Mouse (Mus musculus): ENCODE data around the gene Sipa1l1. TPM values are rescaled to one million over a fixed set of nuclear protein-coding genes. Genes with fewer than 3 reads are reported as not detected.

Gene Sipa1l1
- total and polyA plus RNA-seq, 3 experiments, result 13.6 to 36.7 (median 23.6) TPM

GRCm38 (mm10) chr12:82486829-82487560 is 317.9 kb downstream of the Sipa1l1 start:
- no peak overlapping the region for H3K9ac ChIP-seq (ENCODE audit: insufficient read depth, low read depth)
- H3K4me2 ChIP-seq (ENCODE audit: insufficient read depth, low read depth, poor library complexity, severe bottlenecking), result no peak overlapping the region
- no peaks in the 10 kb centered on the region for H3K36me3 ChIP-seq (replicated peaks in 1 of 2; ENCODE audit: control insufficient read depth in 1 of 2, insufficient read depth in 1 of 2, low read length in 1 of 2)
- in situ Hi-C loops (cut with MboI; ENCODE audit: low pct_ligation_motif_present, low pct_unique_long_range_greater_than_20kb, low sequenced_read_pairs), result no loop called here
- peaks cover 3 to 13% of the 10 kb centered on the region in 2 experiments; a peak in 2 of 4 replicates for H3K4me1 ChIP-seq (ENCODE audit: control insufficient read depth in 1 of 2, insufficient read depth in 2 of 2)
- H3K27me3 ChIP-seq (replicated peaks), result no peaks in the 10 kb centered on the region
- no peaks in the 10 kb centered on the region for H3K79me2 ChIP-seq (replicated peaks; ENCODE audit: control insufficient read depth, extremely low read depth, insufficient read depth, poor library complexity, severe bottlenecking)
- TF ChIP-seq TCF12 (IDR thresholded peaks at IDR 0.05; ENCODE audit: low read depth, low read length) (no peak), GABPA (IDR thresholded peaks at IDR 0.05; ENCODE audit: insufficient replicate concordance, low read depth, low read length) (no peak), RAD21 (IDR thresholded peaks at IDR 0.05; ENCODE audit: low read depth, low read length) (no peak), ELF1 (IDR thresholded peaks at IDR 0.05; ENCODE audit: low read depth, low read length) (no peak), TBP (conservative IDR thresholded peaks at IDR 0.05; ENCODE audit: low read depth, low read length) (no peak), USF2 (conservative IDR thresholded peaks at IDR 0.05; ENCODE audit: low read depth, low read length) (no peak), NELFE (IDR thresholded peaks at IDR 0.05; ENCODE audit: low read depth, low read length) (no peak), MYC (IDR thresholded peaks at IDR 0.05; ENCODE audit: low read depth, low read length) (no peak), MXI1 (IDR thresholded peaks at IDR 0.05; ENCODE audit: low read depth, low read length) (no peak), POLR2A (IDR thresholded peaks at IDR 0.05; ENCODE audit: low read depth, low read length) (no peak), HCFC1 (IDR thresholded peaks at IDR 0.05; ENCODE audit: low read depth, low read length) (no peak), ZNF384 (IDR thresholded peaks at IDR 0.05; ENCODE audit: low read depth, low read length) (no peak), NRF1 (IDR thresholded peaks at IDR 0.05; ENCODE audit: low read depth, low read length) (no peak), ZMIZ1 (IDR thresholded peaks at IDR 0.05; ENCODE audit: low read depth, low read length) (no peak), MAX (IDR thresholded peaks at IDR 0.05; ENCODE audit: low read length) (no peak), MAFK (IDR thresholded peaks at IDR 0.05; ENCODE audit: insufficient replicate concordance, low read length) (no peak), EP300 (IDR thresholded peaks at IDR 0.05; ENCODE audit: low read length) (no peak), CHD1 (IDR thresholded peaks at IDR 0.05; ENCODE audit: low read depth, low read length) (no peak), PAX5 (IDR thresholded peaks at IDR 0.05; ENCODE audit: low read length) (no peak), USF1 (IDR thresholded peaks at IDR 0.05; ENCODE audit: low read depth, low read length) (no peak)
- no peak overlapping the region for H3K4me3 ChIP-seq (replicated peaks in 1 of 3; ENCODE audit: low read depth in 2 of 3, low read length in 2 of 3, poor library complexity in 1 of 3)
- no peak overlapping the region for H3K27ac ChIP-seq (ENCODE audit: insufficient read depth, low read depth)
- dilution Hi-C loops (cut with MboI; ENCODE audit: extremely low pct_ligation_motif_present, extremely low pct_unique_long_range_greater_than_20kb, low sequenced_read_pairs), result no loop called here
- H3K9me3 ChIP-seq (replicated peaks; ENCODE audit: low read length), result peaks cover 5% of the 10 kb centered on the region
- DNase-seq (ENCODE audit: extremely low read depth), result no peak

- dilution Hi-C loops (cut with MboI; ENCODE audit: extremely low pct_ligation_motif_present, extremely low pct_unique_long_range_greater_than_20kb, low sequenced_read_pairs), result no loop called here
- Histone ChIP-seq H3K4me1 (ENCODE audit: control insufficient read depth in 1 of 2, insufficient read depth in 2 of 2) (peaks cover 3 to 13% of the 10 kb centered on the region in 2 experiments; a peak in 2 of 4 replicates), H3K36me3 (replicated peaks in 1 of 2; ENCODE audit: control insufficient read depth in 1 of 2, insufficient read depth in 1 of 2, low read length in 1 of 2) (no peaks in the 10 kb centered on the region), H3K9me3 (replicated peaks; ENCODE audit: low read length) (peaks cover 5% of the 10 kb centered on the region), H3K4me2 (ENCODE audit: insufficient read depth, low read depth, poor library complexity, severe bottlenecking) (no peak overlapping the region), H3K79me2 (replicated peaks; ENCODE audit: control insufficient read depth, extremely low read depth, insufficient read depth, poor library complexity, severe bottlenecking) (no peaks in the 10 kb centered on the region), H3K4me3 (replicated peaks in 1 of 3; ENCODE audit: low read depth in 2 of 3, low read length in 2 of 3, poor library complexity in 1 of 3) (no peak overlapping the region), H3K27me3 (replicated peaks) (no peaks in the 10 kb centered on the region), H3K9ac (ENCODE audit: insufficient read depth, low read depth) (no peak overlapping the region), H3K27ac (ENCODE audit: insufficient read depth, low read depth) (no peak overlapping the region)
- TF ChIP-seq ETS1 (conservative IDR thresholded peaks at IDR 0.05; ENCODE audit: low read depth, low read length) (no peak), CTCF (conservative IDR thresholded peaks at IDR 0.05 in 1 of 2, IDR thresholded peaks at IDR 0.05 in 1 of 2; ENCODE audit: low read depth in 2 of 2, low read length in 2 of 2) (peak; percentile 45 to 63; a peak in 2 of 4 replicates), SMC3 (IDR thresholded peaks at IDR 0.05; ENCODE audit: low read depth, low read length) (peak; percentile 41; the same call in 1 of the 2 replicates), RAD21 (IDR thresholded peaks at IDR 0.05; ENCODE audit: low read depth, low read length) (peak; percentile 18)
- peak; percentile 74 for DNase-seq (ENCODE audit: extremely low read depth)
- in situ Hi-C loops (cut with MboI; ENCODE audit: low pct_ligation_motif_present, low pct_unique_long_range_greater_than_20kb, low sequenced_read_pairs), result no loop called here
Measured at GRCm38 (mm10) chr12:82489093-82489492, 320.0 kb downstream of the Sipa1l1 start.
